ENCODE assay signal across 30 mouse cellular contexts in genomic region chr3:147334301-147334700, GRCm38 (mm10).
DNase-seq lines count a peak whose midpoint lies in the region; ATAC-seq and TF ChIP-seq lines count a peak whose summit lies in the region.
"Had no signal": no experiment of that assay in that cellular context is flagged by ENCODE, and none has a peak within 500 bp of the region (broad histone marks: within the 10 kb centered on the region; RNA-seq: fewer than 3 reads in every experiment).

No protein-coding gene starts in this region.

- TF ChIP-seq CTCF in lung, embryonic 14.5 days (IDR thresholded peaks at IDR 0.05; ENCODE audit: low read depth): no peak

- no peaks in the 10 kb centered on the region for H3K27me3 ChIP-seq in lung, embryonic 14.5 days (ENCODE audit: insufficient read depth, low read length)
- H3K27me3 ChIP-seq in forebrain, embryonic 11.5 days (ENCODE audit: control insufficient read depth, insufficient read depth, low read length): no peaks in the 10 kb centered on the region
- H3K27me3 ChIP-seq: CH12.LX; embryonic facial prominence, embryonic 13.5 days; forebrain, embryonic 15.5 days; heart, embryonic 13.5 days had no signal

- ATAC-seq in lung, embryonic 14.5 days (ENCODE audit: insufficient read depth): no peak
- no peak for ATAC-seq in forebrain, embryonic 11.5 days (replicated peaks; ENCODE audit: low FRiP score)
- ATAC-seq: activated CD4-positive, CD25-positive, alpha-beta regulatory T cell, adult 4 months; forebrain, embryonic 15.5 days; hindbrain, postnatal 0 days; inflammation-experienced regulatory T-cells, adult 6 months; intestine, embryonic 16.5 days had no signal

- H3K4me2 ChIP-seq in lung, embryonic 14.5 days: no peak overlapping the region
- H3K4me2 ChIP-seq in forebrain, embryonic 11.5 days (ENCODE audit: low read depth, low read length, severe bottlenecking): no peak overlapping the region
- H3K4me2 ChIP-seq: embryonic facial prominence, embryonic 13.5 days; forebrain, embryonic 15.5 days; heart, embryonic 13.5 days; hindbrain, embryonic 14.5 days had no signal

- no peaks in the 10 kb centered on the region for H3K9me3 ChIP-seq in lung, embryonic 14.5 days (ENCODE audit: low read depth, low read length)
- no peaks in the 10 kb centered on the region for H3K9me3 ChIP-seq in forebrain, embryonic 11.5 days (ENCODE audit: control insufficient read depth, low read length)
- H3K9me3 ChIP-seq: embryonic facial prominence, embryonic 13.5 days; forebrain, embryonic 10.5 days; forebrain, embryonic 15.5 days; heart, embryonic 10.5 days; heart, embryonic 13.5 days had no signal

- no peak overlapping the region for H3K27ac ChIP-seq in lung, embryonic 14.5 days (ENCODE audit: low read depth)
- H3K27ac ChIP-seq in forebrain, embryonic 11.5 days (ENCODE audit: low read depth, low read length): no peak overlapping the region
- H3K27ac ChIP-seq: embryonic facial prominence, embryonic 13.5 days; forebrain, embryonic 10.5 days; forebrain, embryonic 15.5 days; heart, adult 2 months; heart, embryonic 10.5 days; heart, embryonic 13.5 days; hindbrain, embryonic 14.5 days; hindbrain, postnatal 0 days had no signal

- no peak overlapping the region for H3K9ac ChIP-seq in lung, embryonic 14.5 days
- no peak overlapping the region for H3K9ac ChIP-seq in forebrain, embryonic 11.5 days (ENCODE audit: low read length)
- H3K9ac ChIP-seq: embryonic facial prominence, embryonic 13.5 days; forebrain, embryonic 15.5 days; heart, embryonic 13.5 days; hindbrain, embryonic 14.5 days had no signal

- no peaks in the 10 kb centered on the region for H3K36me3 ChIP-seq in lung, embryonic 14.5 days (ENCODE audit: insufficient read depth)
- no peaks in the 10 kb centered on the region for H3K36me3 ChIP-seq in forebrain, embryonic 11.5 days (ENCODE audit: control insufficient read depth, insufficient read depth, low read length)
- H3K36me3 ChIP-seq: embryonic facial prominence, embryonic 13.5 days; forebrain, embryonic 10.5 days; forebrain, embryonic 15.5 days; G1E; heart, embryonic 10.5 days; heart, embryonic 13.5 days had no signal

- 73% methylated on average over 6 of the region's 6 CpGs for WGBS in lung, embryonic 14.5 days
- 89% methylated on average over 6 of the region's 6 CpGs for WGBS in forebrain, embryonic 11.5 days

- H3K4me1 ChIP-seq in lung, embryonic 14.5 days (ENCODE audit: insufficient read depth): no peaks in the 10 kb centered on the region
- H3K4me1 ChIP-seq in forebrain, embryonic 11.5 days (replicated peaks; ENCODE audit: control insufficient read depth, insufficient read depth, low read length): no peaks in the 10 kb centered on the region
- H3K4me1 ChIP-seq: forebrain, embryonic 15.5 days had no signal

- DNase-seq in adrenal gland, adult 2 months: peak; percentile 7
- DNase-seq in adrenal gland, postnatal 25 days: no peak
- peak; percentile 60 for DNase-seq in lung, embryonic 14.5 days
- DNase-seq in lung, postnatal 10 days: no peak
- DNase-seq in 3T3-L1 (ENCODE audit: low read depth, low spot score) (peak; percentile 14), adipocyte (ENCODE audit: low spot score) (peak; percentile 53)
- no peak for DNase-seq in forebrain, embryonic 11.5 days (ENCODE audit: low spot score)
- no peak for DNase-seq in right cerebral cortex, postnatal 4 days
- DNase-seq: adrenal gland, postnatal 14 days; B cell, adult 2 months; cerebellum, adult 2 months; cerebellum, adult 9-11 months; cerebellum, postnatal 25 days; gastrocnemius, postnatal 10 days; gastrocnemius, postnatal 36 days; heart, adult 2 months; heart, postnatal 14 days; heart, postnatal 4 days had no signal

- no peak overlapping the region for H3K4me3 ChIP-seq in lung, embryonic 14.5 days (ENCODE audit: low read depth, low read length)
- no peak overlapping the region for H3K4me3 ChIP-seq in forebrain, embryonic 11.5 days (ENCODE audit: low read depth, low read length)
- H3K4me3 ChIP-seq: embryonic facial prominence, embryonic 13.5 days; forebrain, embryonic 10.5 days; forebrain, embryonic 15.5 days; heart, adult 2 months; heart, embryonic 10.5 days; heart, embryonic 13.5 days had no signal

Comparison
In these comparisons a context has a peak if more than half of its experiments do, and no peak if none do; other contexts are left out.
1. DNase-seq: peak in adrenal gland, adult 2 months (single experiment), lung, embryonic 14.5 days (single experiment), 3T3-L1 (single experiment) and adipocyte (single experiment); none in adrenal gland, postnatal 25 days (single experiment), lung, postnatal 10 days (single experiment), forebrain, embryonic 11.5 days (single experiment) and right cerebral cortex, postnatal 4 days (single experiment).